Mouse (Mus musculus) CD4-positive, CD25-positive, alpha-beta regulatory T cell, adult 2 months (primary cell): Measurements from ENCODE around the gene Gm21783.
"Not testable (repeated sequence)": the region's sequence is repeated elsewhere in the genome, so short reads cannot be mapped to it uniquely, and the experiment has no call there.

Experiments
- DNase-seq: peaks from one replicate; pipeline ENCODE4 v3.0.0-alpha.2; 2012; ENCODE audit warnings: low read depth, low spot score

The Gm21783 gene

GRCm38 (mm10) chrY:44981163-44981562 is at the start of gene Gm21783:
Gene Gm21783, minus strand, starts transcription at chrY:44981263.
- DNase-seq, result not testable (repeated sequence)
